Mouse (Mus musculus) gastrocnemius, postnatal 25 days (tissue): ENCODE measurements around the gene Bcl6b. TPM values are rescaled to one million over a fixed set of nuclear protein-coding genes. Genes with fewer than 3 reads are reported as not detected.

Source experiments
- DNase-seq: peaks from one replicate; pipeline ENCODE4 v3.0.0; 2022
- long read RNA-seq, 2 experiments: library from polyadenylated mRNA; stranded (forward); transcript quantifications; one replicate each; pipeline ENCODE4 v2.0.0; 2021
- total RNA-seq, 2 experiments: library from RNA; stranded (reverse); gene quantifications; 1 replicate in 1 of 2; 2 replicates in 1 of 2; pipeline ENCODE4 v1.2.3; 2021

Bcl6b gene
- total RNA-seq, result 1 to 10 TPM; 4.1 to 6.2 TPM
- long read RNA-seq, experiment 1, result 0 reads
- long read RNA-seq, experiment 2, partial matches to known transcripts, result 1 of 5 reads
- long read RNA-seq, experiment 2, other reads (novel, unspliced or antisense), result 4 of 5 reads

DNA sequence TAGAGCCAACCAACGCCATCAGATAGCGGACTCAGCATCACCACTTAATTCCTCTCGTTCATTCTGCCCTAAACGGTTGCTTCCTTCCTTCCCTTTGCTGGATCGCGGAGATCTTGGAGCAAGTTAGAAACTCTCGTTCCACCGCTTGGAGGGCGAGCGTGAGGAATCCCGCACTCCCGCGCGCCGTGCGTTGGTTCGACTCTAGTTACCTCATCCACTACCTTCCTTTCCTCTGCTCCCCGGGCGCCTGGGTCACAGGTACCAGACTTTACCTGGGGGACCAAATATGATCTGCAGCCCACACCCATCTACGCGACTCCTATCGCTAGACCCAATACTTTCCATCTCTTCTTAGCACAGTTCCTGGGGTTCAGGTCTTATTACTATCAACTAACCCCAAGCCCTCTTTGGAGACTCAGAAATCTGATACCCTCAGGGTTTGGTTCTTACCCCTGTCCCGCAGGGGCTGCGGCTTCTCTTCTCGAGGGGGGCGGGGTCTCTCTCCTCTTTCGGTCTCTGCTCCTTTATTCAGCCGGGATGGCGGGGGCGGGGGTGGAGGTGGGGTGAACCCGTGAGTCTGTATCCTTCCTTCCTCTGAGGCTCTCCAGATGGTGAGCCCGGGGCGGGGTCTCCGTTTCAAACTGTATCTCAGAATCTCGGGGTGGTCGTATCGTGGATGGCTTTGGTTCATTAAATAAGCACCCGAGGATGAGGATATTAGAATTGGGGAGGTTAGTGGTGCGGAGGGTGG is at the start of gene Bcl6b:
Gene Bcl6b, minus strand, starts transcription at position 539 of the 751 bp plus-strand sequence.
- DNase-seq, result no peak

DNA sequence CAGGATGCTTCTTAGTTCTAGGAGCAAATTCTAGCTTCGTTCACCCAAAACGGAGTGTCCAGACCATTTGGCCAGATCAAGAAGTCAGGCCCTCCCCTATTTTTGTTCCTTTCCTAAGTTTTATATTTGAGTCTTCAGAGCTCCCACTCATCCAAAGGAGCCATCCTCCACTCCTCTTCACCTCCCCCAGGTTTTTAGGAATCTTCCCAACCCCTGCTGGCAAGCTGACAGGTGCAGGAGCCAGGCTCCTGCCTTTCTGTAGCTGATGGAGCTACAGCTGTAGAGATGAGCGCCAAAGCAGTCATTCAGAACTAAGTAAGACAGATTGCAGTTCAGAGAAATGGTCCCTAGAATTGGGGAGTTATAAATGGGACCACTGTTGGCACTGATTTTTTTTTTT is 49.4 kb upstream of the Bcl6b start:
- no peak for DNase-seq

DNA sequence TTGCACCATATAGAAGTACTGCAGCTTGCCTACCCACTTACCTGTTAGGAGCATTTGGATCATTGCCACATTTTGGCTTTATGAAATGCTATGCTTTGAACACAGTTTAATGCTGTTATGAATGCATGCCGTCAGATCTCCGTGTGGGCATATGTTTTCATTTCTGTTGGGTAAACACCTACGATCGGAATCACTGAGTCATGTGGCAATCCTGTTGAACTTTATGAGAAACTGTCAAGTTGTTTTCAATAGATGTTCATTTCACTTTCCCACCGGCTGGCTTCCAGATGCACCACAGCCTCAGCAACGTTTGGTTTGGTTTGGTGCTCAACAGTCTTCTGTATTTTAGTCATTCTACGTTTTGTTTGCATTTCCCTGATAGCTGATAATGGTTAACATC is 42.0 kb upstream of the Bcl6b start:
- DNase-seq, result no peak

DNA sequence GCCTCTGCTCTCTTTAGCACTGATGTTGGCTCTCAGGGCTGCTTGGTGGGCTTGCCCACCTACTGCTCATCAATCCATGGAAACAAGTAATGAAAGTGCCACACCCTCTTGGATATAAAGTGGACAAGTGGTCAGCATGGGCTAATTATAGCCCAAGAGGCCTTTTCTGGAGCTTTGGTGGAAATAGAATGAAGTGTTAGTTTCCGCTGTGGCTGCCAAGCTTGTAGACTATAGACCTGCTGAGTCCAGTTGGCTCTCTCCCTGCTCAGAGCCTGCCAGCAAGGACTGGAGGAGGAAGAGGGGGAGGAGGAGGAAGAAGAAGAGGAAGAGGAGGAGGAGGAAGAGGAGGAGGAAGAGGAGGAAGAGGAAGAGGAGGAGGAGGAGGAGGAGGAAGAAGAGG is 36.8 kb upstream of the Bcl6b start:
- DNase-seq, result no peak

DNA sequence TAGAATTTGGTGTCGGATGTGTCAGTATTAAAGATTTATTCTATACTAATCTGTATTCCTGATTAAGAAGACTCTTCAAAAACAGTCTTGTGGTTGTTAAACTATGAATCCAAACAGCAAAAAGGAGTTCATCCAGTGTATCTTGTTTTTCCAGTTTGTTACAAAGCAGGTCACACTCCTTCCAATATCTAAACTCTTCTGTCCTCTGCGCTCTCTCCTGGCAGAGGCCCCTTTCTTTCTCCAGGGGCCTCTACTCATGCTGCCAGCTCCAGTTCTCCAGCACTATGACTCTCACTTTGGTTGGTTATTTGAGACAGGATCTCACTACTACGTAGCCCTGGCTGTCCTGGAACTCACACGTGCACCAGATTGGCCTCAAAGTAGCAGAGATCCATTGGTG is 36.2 kb upstream of the Bcl6b start:
- DNase-seq, result no peak

DNA sequence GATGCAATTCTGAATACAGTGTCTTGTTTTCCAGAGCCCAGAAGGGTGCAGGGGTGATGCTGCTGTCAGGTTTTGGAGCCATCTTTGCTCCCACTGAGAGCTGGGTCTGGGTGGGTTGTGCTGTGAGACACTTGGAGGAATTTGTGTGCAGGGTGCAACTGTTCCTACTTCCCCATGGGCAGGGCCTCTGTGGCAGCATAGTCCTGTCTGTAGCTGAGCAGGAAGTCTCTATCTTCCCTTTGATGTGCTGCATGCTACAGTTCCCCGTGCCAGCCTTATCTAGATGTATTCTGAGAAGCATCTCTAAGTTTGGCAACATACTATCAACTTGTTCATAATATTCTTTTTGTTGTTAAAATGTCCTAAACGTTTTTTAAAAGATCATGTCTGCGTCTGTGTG is 35.7 kb upstream of the Bcl6b start:
- DNase-seq, result no peak

DNA sequence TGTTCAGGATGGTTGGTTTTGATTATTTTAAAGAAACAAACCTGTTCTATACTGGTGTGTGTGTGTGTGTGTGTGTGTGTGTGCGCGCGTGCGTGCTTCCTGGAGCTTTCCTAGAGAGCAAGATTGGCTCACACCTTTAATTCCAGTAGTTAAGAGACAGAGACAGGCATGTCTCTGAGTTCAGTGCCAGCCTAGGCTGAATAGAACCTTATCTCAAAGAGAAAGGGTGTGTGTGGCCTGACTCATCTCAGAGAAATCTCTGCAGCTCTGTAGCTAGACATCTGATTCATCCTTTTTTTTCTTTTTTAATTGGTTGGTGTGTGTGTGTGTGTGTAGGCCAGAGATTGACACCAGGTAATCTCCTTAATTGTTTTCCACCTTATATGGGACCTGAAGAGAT is 29.4 kb upstream of the Bcl6b start:
- DNase-seq, result no peak

DNA sequence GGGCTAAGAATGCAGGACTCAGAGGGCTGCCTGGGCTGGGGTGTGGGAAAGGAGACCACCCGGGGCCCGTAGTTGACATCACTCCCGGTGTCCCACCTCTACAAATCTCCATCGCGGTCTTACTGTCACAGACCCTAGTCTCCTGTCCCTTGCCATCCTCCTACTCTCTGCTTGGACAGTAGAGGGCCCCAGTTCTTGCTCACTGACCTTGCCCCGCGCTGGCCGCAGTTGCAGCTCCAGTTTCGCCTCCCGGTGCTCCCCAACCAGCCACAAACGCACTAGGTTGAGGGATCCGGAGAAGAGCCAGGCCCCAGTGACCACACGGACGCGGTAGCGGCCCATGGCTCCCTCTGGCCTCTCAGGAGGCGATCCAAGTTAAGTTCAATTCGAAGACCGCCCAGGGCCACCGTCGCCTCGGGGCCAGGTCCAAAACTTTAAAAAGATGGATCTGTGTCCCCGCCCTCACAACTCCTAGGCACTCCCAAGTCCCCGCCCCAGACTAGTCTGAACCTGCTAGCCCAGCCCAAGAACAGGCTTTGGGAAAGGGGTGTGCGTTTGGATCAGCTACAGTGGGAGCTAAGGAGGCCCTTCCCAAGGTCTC is 25.4 kb upstream of the Bcl6b start, which contains the start of gene Alox12:
Gene Alox12, minus strand, starts transcription at position 423 of the 601 bp plus-strand sequence.
- peak; percentile 48 for DNase-seq

DNA sequence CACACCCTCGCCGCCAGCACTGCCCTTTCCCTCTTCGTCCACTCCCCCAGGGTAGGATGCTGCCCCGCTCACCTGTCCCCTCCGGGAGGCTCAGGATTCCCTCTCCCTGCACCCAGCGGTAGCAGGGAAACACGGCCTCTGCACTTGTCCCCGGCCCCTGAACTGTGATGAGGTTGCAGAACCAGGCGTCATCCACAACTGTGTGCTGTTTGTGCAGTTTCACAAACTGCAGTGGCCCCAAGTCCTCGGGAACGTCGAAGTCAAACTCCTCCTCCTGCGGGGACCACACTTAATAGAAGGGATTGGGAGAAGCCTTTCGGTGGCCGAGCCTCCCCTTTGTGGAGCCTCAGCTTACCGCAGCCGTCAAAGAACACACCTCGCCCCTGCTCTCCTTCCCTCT is 24.7 kb upstream of the Bcl6b start:
- no peak for DNase-seq

DNA sequence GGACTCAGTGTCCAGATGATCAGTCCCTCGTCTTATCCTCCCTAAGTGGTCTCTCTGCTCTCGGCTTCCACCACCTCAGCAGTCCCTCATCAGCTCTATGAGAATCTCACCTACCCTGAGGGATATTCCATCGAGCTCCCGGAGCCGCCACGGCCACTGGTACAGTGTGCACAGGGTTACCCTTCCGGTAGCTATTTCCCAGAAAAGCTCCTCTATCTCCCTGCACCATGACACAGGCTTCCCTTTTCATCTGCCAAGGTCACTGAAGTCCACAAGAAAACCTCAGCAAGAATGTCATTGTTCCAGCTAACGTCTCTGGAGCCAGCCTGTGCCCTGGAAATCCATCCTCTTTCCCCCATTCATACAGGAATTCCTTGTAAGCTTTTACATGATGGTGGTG is 22.3 kb upstream of the Bcl6b start:
- no peak for DNase-seq

DNA sequence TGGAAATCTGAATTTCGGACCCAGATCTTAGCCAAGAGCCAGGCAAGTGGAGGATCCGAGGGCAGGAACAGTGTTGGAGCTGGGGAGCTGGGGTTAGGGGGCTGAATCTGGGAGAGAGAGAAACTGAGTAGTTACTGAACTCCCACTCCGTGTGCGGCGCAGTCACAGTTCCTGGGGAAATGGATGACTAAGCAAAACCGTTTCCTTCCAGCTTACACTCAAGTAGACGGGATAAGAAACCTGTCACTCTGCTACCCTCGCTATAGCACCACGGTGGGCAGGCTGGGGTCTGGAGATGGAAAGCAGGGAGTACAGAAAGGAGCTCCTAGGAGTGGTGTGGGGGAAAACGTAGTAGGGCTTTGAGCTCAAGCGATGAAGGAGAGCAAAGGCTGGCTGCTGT is 20.6 kb upstream of the Bcl6b start:
- DNase-seq, result no peak

DNA sequence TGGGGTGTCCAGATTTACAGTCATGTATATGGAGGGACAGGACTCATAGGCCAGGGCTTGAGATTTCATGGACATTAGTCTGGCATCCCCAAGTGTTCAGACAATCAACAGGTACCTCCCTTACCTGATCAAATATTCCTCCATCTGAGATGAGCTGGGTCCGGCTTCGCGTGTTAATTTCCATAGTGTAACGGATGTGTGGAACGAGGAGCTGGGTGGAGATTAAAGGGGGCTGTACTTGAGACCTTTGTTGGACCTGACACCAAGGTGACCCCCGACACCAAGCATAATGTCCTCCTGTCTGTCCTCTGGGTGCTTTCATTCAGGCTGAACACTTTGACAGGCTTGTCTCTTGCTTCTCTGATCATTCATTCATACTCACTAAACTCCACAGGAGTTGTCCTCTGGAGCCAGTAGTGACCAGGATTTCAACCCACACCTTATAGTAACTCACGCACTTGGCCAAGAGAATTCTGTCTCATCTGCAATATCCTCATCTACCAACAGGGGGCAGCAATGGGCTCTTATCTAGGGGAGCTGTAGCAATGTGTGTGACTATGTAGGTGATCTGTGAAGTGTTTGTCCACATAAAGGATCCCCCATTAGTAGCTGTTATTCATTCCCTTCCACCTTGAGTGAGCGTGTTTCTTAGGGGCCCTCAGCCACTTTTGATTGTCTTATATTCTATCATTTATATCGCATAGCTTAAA is 17.7 kb upstream of the Bcl6b start:
- DNase-seq, result no peak

DNA sequence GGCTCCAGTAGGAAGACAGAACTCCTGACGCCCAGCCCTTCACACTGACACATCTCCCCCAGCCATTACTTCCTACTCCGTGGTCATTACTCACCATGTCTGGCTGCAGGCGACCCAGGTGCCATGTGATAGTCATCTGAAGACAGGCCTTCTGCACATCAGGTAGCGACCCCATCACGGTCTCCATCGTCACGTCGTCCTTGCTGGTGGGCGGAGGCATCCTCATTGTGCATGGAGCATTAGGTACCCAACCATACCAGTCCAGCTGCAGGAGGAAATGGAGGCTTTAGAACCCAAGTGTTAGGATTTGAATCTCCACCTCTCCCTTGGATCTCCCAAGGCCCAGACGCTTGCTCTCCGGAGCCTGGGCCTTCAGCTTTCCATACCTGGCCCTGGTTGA is 13.0 kb upstream of the Bcl6b start:
- DNase-seq, result no peak

DNA sequence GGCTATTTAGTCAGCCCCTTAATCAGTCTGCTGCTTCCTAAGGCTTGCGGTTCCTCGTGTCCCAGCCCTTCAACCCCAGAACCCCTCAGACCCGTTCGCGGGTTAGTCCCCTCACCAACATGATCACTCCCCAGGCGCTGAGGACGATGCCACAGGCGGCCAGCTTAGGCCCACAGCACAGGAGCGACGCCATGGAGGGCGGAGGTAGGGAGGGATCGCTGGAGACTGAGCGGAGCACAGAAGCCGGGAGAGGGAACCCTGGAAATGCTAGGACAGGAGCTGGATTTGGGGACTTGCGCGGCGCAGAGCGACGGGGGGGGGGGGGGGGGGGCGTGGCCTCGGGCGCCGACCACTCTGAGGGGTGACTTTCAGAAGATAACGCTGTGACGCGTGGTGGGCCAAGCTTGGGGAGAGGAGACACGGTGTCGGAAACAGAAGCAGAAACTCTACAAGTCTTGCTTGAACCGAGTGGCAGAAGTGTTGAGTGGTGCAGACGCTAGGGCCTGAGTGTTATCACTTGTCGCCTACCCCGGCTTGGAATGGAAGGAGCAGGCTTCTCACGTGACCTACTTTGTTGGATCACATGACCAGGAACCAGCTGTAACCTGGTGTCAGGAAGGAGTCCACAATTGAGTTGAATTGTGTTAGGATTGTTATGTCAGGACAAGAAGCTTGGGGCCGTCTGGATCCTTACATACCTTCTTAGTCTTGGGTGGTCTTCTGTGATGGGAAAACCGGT is 10.1 kb upstream of the Bcl6b start, which contains the start of the genes Gm21988 and Rnasek:
Gene Gm21988, minus strand, starts transcription at position 290 of the 739 bp plus-strand sequence.
Gene Rnasek, minus strand, starts transcription at position 302 of the 739 bp plus-strand sequence.
- DNase-seq, result peak; percentile 71

DNA sequence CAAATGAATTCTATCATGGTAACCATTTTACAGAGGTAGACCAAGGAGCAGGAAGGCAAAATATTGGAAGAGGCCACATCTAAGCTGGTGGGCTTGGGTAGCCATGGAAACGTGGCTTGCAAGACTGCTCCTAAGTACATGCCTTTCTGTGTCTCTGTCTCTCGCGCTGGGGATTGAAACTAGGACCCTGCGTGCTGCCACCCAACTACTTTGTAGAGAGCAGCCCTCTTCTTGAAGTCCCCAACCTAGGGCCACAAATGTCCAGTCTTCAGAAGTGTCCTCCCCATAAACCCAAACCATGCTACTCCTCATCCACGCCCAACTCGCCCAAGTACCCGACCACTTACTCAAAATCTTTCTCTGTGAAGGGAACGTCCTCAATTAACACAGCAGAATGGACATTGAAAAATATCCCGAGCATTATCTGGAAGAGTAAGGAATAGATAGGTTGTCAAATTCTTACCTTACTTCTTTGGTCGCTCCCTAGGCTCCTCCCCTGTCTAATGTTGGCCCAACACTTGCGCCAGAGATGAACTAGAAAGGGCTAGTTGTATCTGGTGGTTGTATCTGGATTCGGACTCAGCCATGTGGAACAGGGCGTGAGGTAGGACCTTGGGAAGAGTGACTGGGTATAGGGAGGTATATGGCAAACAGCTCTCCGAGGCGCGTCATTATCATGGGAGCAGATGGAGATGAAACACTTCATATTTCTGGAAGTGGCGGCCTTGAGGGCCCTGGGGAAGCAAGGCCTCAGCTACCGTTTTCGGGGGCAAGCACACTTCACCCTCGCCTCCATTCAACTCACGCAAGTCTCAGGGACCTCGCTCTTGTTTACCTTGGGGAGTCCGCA is 9.2 kb upstream of the Bcl6b start:
- DNase-seq, result no peak

DNA sequence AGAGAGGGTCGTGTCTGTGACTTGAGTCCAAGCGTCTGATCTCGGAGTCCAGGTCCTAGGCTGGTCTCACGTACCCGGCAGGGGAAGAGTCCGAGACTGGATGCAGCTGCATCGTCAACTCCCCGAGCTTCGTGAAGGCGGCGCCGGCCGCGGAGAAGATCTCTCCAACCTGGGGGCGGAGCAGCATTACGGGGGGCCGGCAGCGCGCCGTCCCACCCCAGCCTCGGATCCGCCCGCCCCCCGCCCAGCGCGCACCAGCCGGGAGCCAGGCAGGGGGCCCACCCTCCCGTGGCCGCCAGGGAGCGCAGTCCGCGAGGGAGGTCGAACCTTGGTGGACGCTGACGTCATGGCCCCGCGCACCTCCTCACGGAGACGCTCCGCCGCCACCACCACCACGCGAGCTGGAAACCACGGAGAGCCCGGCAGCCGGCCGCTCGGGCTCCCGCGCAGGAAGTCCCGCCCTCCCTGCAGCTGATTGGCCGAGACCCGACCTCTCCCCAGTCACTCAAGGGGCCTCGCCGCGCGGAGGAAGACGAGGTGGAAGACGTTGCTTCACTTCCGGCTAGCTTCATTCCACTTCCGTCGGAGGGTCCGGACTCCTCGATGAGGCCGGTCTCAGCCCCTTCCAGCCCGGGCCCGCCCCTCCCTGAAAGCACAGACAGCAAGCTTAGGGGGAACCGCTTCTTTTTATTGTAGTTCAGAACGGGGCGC is 8.0 kb upstream of the Bcl6b start, which contains the start of gene 0610010K14Rik:
Gene 0610010K14Rik, minus strand, starts transcription at position 458 of the 711 bp plus-strand sequence.
- peak; percentile 98 for DNase-seq

DNA sequence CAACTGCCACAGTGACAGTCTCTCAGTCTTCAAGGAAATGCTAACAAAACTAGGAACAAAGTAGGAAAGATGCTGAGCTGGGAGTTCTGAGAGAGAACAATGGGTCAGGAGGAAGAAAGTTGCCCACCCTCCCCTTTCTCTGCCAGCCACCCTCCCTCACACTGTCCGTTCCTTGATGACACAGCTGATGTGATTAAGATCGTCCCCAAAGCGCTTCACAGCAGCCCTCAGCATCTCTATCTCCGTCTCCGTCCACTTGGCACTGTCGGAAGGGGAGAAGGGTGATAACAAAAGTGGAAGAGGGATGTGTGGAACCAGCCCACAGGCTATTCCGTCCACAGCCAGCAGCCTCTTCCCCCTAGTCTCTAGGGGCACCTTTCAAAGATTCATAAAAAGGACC is 7.1 kb upstream of the Bcl6b start:
- DNase-seq, result no peak

DNA sequence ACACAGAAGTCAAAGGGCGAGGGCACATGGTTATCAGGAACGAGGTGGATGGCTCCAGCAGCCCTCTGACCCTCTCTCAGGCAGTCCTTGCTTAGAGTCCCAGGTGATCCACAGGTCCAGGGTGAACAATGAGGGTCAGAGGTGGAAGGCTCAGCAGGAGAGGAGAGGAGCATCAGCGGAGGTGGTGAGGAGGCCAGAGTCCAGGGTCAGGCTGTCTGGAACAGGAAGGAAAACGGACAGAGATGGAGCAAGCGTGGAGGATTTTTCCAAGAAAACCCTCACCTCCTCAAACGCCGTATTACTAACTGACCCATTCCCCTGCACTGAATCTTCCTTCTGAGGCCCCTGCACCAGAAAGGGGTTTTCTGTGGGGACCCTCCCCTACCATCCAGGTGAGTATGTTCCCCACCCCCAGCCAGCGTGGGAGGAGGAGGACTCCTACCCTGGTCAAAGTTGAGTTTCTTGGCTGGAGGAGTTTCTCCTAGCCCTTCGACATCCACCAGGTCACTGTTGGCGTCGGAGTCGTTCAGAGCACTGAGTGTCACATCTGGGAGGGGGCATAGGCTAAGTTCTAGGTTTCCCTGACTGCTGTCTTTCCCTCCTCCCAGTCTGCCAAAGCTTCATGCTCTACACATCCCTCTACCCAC is 5.8 kb upstream of the Bcl6b start:
- no peak for DNase-seq

DNA sequence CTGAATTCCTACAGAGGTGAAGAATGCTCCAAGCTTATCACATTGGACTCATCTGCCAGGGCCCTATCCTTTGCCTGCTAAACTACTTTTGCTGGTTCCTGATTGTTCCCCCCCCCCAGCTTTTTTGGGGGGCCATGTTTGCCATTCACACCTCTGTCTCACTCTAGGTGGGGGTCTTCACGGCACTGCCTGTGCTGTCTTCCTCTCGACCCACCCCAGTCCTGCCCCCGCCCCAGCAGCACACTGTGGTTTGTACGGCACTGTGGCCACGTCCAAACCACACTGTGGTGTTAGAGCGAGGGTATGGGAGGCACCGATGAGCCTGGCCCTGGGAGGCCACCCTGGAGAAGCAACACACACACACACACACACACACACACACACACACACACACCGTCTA is 4.9 kb upstream of the Bcl6b start:
- DNase-seq, result no peak

DNA sequence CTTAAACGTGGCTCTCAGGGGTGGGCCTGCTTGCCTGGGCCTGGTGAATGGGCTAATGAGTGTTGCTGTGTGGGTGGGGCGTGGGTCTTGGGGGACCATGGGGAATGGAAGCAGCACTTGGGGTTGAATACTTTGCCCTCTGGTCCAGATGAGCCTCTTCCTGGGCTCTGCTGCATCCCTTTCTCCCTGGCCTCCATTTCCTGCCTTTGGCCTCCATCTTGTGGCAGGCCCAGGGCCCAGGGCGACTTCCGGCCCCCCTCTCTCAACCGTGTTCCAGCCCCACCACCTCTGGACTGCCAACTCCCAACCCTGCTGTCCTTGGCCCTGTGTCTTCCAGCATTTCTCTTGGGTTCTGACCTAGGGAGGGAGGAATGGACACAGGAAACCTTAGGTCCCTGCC is 4.4 kb upstream of the Bcl6b start:
- DNase-seq, result peak; percentile 66
